Mouse (Mus musculus) thymus, adult 18-20 months (tissue): ENCODE results near the gene Nlrp4e.
"Not testable (repeated sequence)": the region's sequence is repeated elsewhere in the genome, so short reads cannot be mapped to it uniquely, and the experiment has no call there.

Experiments
- DNase-seq, 2 experiments: peaks; one replicate each; pipeline ENCODE4 v3.0.0; 2022; ENCODE audit warnings: mixed read lengths in 2 of 2

The Nlrp4e gene

DNA sequence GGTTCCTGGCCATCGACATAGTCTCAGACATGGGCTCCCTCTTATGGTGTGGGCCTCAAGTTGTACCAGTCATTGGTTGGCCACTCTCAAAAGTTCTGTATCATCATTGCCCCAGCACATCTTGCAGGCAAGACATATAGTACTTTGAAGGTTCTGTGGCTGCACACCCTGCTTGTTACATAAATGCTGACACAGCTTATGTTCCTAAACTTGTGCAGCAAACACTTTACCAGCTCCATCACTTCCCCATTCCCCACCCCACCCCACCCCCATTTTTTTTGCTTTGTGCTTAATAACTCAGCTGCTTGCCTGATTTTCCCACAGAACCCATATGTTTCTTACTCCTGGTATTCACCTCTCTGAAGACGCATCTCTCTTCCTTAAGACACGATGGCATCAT, at the start of gene Nlrp4e:
Gene Nlrp4e (plus strand): TSS at position 301 of the 400 bp plus-strand sequence.
- not testable (repeated sequence) for DNase-seq

DNA sequence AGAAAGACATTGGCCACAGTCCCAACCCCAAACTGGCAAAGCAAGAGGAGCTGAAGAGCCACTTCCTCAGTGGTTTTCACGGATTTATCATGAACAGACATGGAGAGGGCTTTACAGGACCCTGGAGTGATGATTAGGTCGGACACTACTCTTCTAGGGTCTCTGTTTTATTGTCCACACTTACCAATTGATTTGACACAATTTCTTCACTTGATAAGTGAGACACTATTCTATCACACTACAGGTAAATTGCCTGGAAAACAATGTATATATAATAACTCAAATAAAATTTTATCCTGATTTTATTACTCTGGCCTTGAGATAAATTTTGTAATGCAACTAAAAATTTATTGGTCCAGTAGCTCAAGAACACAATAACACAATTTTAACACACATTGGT, 49.4 kb upstream of the Nlrp4e start, which contains the start of gene Vmn1r166:
Gene Vmn1r166 (minus strand): TSS at position 101 of the 400 bp plus-strand sequence.
- not testable (repeated sequence) for DNase-seq

DNA sequence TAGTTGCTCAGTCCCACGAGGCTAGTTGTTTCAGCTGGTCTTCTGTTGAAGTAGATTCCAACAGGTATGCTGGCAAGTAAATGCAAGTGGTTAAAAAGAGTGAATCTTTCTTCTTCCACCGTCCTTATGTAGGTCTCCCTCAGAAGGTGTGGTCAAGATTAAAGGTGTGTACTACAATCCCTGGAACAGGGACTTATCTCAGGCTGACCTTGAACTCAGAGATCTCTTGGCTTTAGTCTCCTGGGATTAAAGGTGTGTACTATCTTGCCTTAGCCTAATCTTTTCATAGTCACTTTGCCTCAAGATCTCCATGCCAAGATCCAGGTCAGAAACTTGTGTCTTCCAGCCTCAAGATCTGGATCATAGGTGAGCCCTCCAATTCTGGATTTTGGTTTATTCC, 22.2 kb upstream of the Nlrp4e start, which contains the start of gene Gm6902:
Gene Gm6902 (minus strand): TSS at position 101 of the 400 bp plus-strand sequence.
- not testable (repeated sequence) for DNase-seq

DNA sequence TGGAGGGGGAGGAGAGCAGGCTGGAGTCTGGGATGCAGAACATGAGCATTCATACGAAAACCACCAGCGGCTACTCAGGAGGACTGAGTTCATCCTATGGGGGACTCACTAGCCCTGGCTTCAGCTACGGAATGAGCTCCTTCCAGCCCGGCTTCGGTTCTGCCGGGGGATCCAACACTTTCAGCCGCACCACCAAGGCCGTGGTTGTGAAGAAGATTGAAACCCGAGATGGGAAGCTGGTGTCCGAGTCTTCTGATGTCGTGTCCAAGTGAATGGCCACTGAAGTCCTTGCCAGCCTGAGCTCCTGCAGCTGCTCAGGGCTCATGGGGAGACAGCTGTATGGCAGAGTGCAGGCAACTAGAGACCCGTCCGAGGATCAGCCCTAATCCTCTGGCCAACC, 57.3 kb downstream of the Nlrp4e start:
- DNase-seq, result not testable (repeated sequence)

DNA sequence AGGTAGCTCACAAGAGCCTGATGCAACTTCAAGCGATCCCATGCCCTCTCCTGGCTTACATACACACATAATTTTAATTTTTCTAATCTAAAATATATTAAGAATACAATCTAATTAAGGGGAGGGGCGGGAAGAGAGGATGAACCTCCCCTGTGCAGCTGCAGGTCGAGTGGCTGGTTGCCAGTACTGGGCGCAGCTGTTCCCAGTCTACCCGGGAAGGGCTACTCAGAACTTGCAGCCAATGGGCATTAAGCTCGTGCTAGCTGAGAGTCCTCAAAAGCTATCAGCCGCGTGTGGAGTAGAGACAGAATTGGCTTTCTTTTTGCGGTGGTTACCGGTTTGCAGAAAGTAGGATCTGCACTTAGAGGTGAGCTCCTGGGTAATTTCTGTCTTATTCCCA, 84.6 kb downstream of the Nlrp4e start, which contains the start of gene Nlrp5:
Gene Nlrp5 (plus strand): TSS at position 301 of the 400 bp plus-strand sequence.
- no peak for DNase-seq
